ENCODE assay signal across 21 mouse cellular contexts in the genomic region with DNA sequence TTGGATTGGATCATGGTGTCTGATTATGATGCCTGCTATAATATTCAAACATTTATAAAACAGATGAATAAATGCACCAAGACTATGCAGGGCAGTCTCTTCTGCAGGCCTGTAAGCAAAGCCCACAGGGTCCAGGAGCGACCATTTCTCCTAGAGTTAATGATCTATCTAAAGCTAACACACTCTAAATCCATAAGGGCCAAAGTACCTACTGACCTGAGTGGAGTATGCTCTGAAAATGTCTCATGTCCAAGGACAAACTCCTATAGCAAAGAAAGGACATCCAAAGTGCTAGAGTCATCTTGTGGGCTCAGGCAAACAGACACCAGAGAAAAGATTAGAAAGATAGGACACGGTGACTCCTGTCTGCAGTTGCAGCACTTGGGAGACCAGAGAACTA. TPM values are rescaled to one million over a fixed set of nuclear protein-coding genes. Genes with fewer than 3 reads are reported as not detected.
DNase-seq lines count a peak whose midpoint lies in the region; ATAC-seq and TF ChIP-seq lines count a peak whose summit lies in the region.
"Had no signal": no experiment of that assay in that cellular context is flagged by ENCODE, and none has a peak within 500 bp of the region (broad histone marks: within the 10 kb centered on the region; RNA-seq: fewer than 3 reads in every experiment).

No protein-coding gene starts in this region.

- no peaks in the 10 kb centered on the region for H3K27me3 ChIP-seq in liver, adult 2 months (ENCODE audit: control insufficient read depth, insufficient read depth, low read length)
- no peaks in the 10 kb centered on the region for H3K27me3 ChIP-seq in intestine, embryonic 16.5 days (replicated peaks; ENCODE audit: control insufficient read depth, insufficient read depth, low read length)
- no peaks in the 10 kb centered on the region for H3K27me3 ChIP-seq in liver, embryonic 14.5 days (ENCODE audit: control insufficient read depth, insufficient read depth, low read length)
- H3K27me3 ChIP-seq: forebrain, embryonic 13.5 days; heart, embryonic 13.5 days; hindbrain, embryonic 15.5 days had no signal

- no peak overlapping the region for H3K4me2 ChIP-seq in intestine, embryonic 16.5 days (ENCODE audit: low read depth, low read length)
- no peak overlapping the region for H3K4me2 ChIP-seq in liver, embryonic 14.5 days (ENCODE audit: low read depth)
- H3K4me2 ChIP-seq: forebrain, embryonic 13.5 days; heart, embryonic 13.5 days; hindbrain, embryonic 15.5 days had no signal

- no peaks in the 10 kb centered on the region for H3K9me3 ChIP-seq in intestine, embryonic 16.5 days (ENCODE audit: control insufficient read depth, low read length)
- no peaks in the 10 kb centered on the region for H3K9me3 ChIP-seq in liver, embryonic 14.5 days (ENCODE audit: control insufficient read depth, low read length)
- H3K9me3 ChIP-seq: embryonic facial prominence, embryonic 10.5 days; forebrain, embryonic 13.5 days; heart, embryonic 13.5 days; hindbrain, embryonic 15.5 days had no signal

- no peak for TF ChIP-seq POLR2A in liver, adult 2 months (IDR thresholded peaks at IDR 0.05; ENCODE audit: extremely low read depth, insufficient read depth, low read length)

- ATAC-seq in intestine, embryonic 16.5 days: peak; percentile 82
- peak; percentile 71 for ATAC-seq in liver, embryonic 14.5 days (ENCODE audit: insufficient read depth)
- ATAC-seq in granulocyte monocyte progenitor cell, adult 5-6 weeks (replicated peaks; ENCODE audit: poor library complexity, severe bottlenecking): no peak
- ATAC-seq: activated CD4-positive, CD25-positive, alpha-beta regulatory T cell, adult 4 months; forebrain, embryonic 13.5 days; forebrain, postnatal 0 days; Patski had no signal

- WGBS in liver, adult 2 months: 21% methylated on average over 2 of the region's 2 CpGs
- WGBS in intestine, embryonic 16.5 days: 59% methylated on average over 2 of the region's 2 CpGs
- 36% methylated on average over 2 of the region's 2 CpGs for WGBS in liver, embryonic 14.5 days (ENCODE audit: insufficient replicate concordance)

- H3K27ac ChIP-seq in liver, adult 2 months (replicated peaks; ENCODE audit: insufficient read depth, low read depth, low read length): peak overlapping the region; percentile 89
- H3K27ac ChIP-seq in intestine, embryonic 16.5 days (ENCODE audit: low read length): no peak overlapping the region
- H3K27ac ChIP-seq in liver, embryonic 14.5 days: no peak overlapping the region
- H3K27ac ChIP-seq: embryonic facial prominence, embryonic 10.5 days; forebrain, embryonic 13.5 days; heart, embryonic 13.5 days; hindbrain, embryonic 15.5 days had no signal

- H3K36me3 ChIP-seq in liver, adult 2 months (ENCODE audit: control insufficient read depth, insufficient read depth, low read length): no peaks in the 10 kb centered on the region
- H3K36me3 ChIP-seq in intestine, embryonic 16.5 days (ENCODE audit: control insufficient read depth, insufficient read depth, low read length): no peaks in the 10 kb centered on the region
- no peaks in the 10 kb centered on the region for H3K36me3 ChIP-seq in liver, embryonic 14.5 days (replicated peaks; ENCODE audit: control insufficient read depth, insufficient read depth, low read depth)
- H3K36me3 ChIP-seq: heart, embryonic 13.5 days; hindbrain, embryonic 15.5 days had no signal

- no peak overlapping the region; the same call in 1 of the 2 replicates for H3K9ac ChIP-seq in liver, adult 2 months (ENCODE audit: low read depth, low read length)
- H3K9ac ChIP-seq in intestine, embryonic 16.5 days (ENCODE audit: low read depth, low read length): no peak overlapping the region
- H3K9ac ChIP-seq in liver, embryonic 14.5 days (replicated peaks): no peak overlapping the region
- H3K9ac ChIP-seq: forebrain, embryonic 13.5 days; forebrain, postnatal 0 days; heart, embryonic 13.5 days; hindbrain, embryonic 15.5 days had no signal

- no peak for TF ChIP-seq CTCF in liver, adult 2 months (IDR thresholded peaks at IDR 0.05; ENCODE audit: low read depth, low read length)
- TF ChIP-seq CTCF in liver, embryonic 14.5 days (IDR thresholded peaks at IDR 0.05; ENCODE audit: low read depth): no peak

- H3K4me1 ChIP-seq in liver, adult 2 months (ENCODE audit: control insufficient read depth, insufficient read depth, low read length): peaks cover 15% of the 10 kb centered on the region
- H3K4me1 ChIP-seq in intestine, embryonic 16.5 days (ENCODE audit: control insufficient read depth, insufficient read depth, low read length): no peaks in the 10 kb centered on the region
- peaks cover 3% of the 10 kb centered on the region in 2 experiments; a peak in 3 of 4 replicates for H3K4me1 ChIP-seq in liver, embryonic 14.5 days (replicated peaks; ENCODE audit: control insufficient read depth in 2 of 2, insufficient read depth in 2 of 2, low read length in 1 of 2)
- H3K4me1 ChIP-seq: embryonic facial prominence, embryonic 10.5 days; forebrain, embryonic 13.5 days; heart, embryonic 13.5 days; hindbrain, embryonic 15.5 days had no signal

- no peak overlapping the region for H3K4me3 ChIP-seq in liver, adult 2 months (ENCODE audit: insufficient read depth, low read depth, low read length)
- no peak overlapping the region for H3K4me3 ChIP-seq in intestine, embryonic 16.5 days (ENCODE audit: low read length)
- no peak overlapping the region for H3K4me3 ChIP-seq in liver, embryonic 14.5 days (ENCODE audit: insufficient read depth in 1 of 2, low read depth in 2 of 2, low read length in 2 of 2)
- H3K4me3 ChIP-seq: embryonic facial prominence, embryonic 10.5 days; forebrain, embryonic 13.5 days; heart, embryonic 13.5 days; hindbrain, embryonic 15.5 days had no signal

- DNase-seq in liver, adult 2 months (ENCODE audit: extremely low read depth, low read depth, low spot score): peak; percentile 85
- DNase-seq in liver: no peak
- no peak for DNase-seq in liver, embryonic 14.5 days (ENCODE audit: low read depth in 3 of 3, low spot score in 3 of 3)
- peak; percentile 68 for DNase-seq in yolk sac, embryonic 10.5 days (ENCODE audit: low spot score)
- no peak for DNase-seq in gastrocnemius, postnatal 14 days
- DNase-seq: adrenal gland, postnatal 14 days; cerebellum, adult 11-12 months; cerebellum, postnatal 10 days; forebrain, postnatal 0 days; heart, postnatal 36 days had no signal

- TF ChIP-seq EP300 in liver, embryonic 14.5 days (IDR thresholded peaks at IDR 0.05; ENCODE audit: low read depth): no peak

- no peaks in the 10 kb centered on the region; the same call in 1 of the 2 replicates for H3K79me2 ChIP-seq in liver, adult 2 months (ENCODE audit: control insufficient read depth, insufficient read depth, low read length)

- intact Hi-C loops in gastrocnemius, postnatal 14 days (cut with DNase I; ENCODE audit: low total_unique reads): no loop called here

RNA-seq across cellular contexts. Expression of a gene that starts 10.4 kb away (rescaled TPM):
- total RNA-seq in liver, adult 2 months (2014; rRNA removed): 600 and 608 TPM in 2 replicates
- 267 and 288 TPM in 2 replicates for polyA plus RNA-seq in liver, adult 2 months (2012; rRNA removed)
- polyA plus RNA-seq in intestine, embryonic 16.5 days (2015; fragmentation: Nextera tagmentation; extraction: Ambion mirVana): 1.8 and 2.9 TPM in 2 replicates
- 32.4 and 42.2 TPM in 2 replicates for polyA plus RNA-seq in liver, embryonic 14.5 days (2012; rRNA removed)
- 43.0 and 43.4 TPM in 2 replicates for polyA plus RNA-seq in liver, embryonic 14.5 days (2014; fragmentation: Nextera tagmentation; extraction: Ambion mirVana)
- total RNA-seq in gastrocnemius, postnatal 14 days (2021): under 1 TPM; 0.12 to 0.91 TPM
- not detected in 2 replicates for total RNA-seq in granulocyte monocyte progenitor cell, adult 5-6 weeks (2014; fragmentation: Nextera tagmentation)
- total RNA-seq in granulocyte monocyte progenitor cell, adult 5-6 weeks (2017): 0.04 TPM in 1 of 2 replicates, not detected in the other
- total RNA-seq: adrenal gland, adult 18-20 months; gastrocnemius, adult 18-20 months; heart, adult 8-10 months; heart, postnatal 36 days had no signal

RNA-seq across cellular contexts. Expression of a gene that starts 10.5 kb away (rescaled TPM):
- total RNA-seq in liver, adult 2 months (2014; rRNA removed): 7.9 and 8.4 TPM in 2 replicates
- polyA plus RNA-seq in liver, adult 2 months (2012; rRNA removed): 1.9 and 2.3 TPM in 2 replicates
- polyA plus RNA-seq in intestine, embryonic 16.5 days (2015; fragmentation: Nextera tagmentation; extraction: Ambion mirVana): 29.3 and 34.5 TPM in 2 replicates
- 25.9 and 43.3 TPM in 2 replicates for polyA plus RNA-seq in liver, embryonic 14.5 days (2012; rRNA removed)
- 36.4 and 42.5 TPM in 2 replicates for polyA plus RNA-seq in liver, embryonic 14.5 days (2014; fragmentation: Nextera tagmentation; extraction: Ambion mirVana)
- total RNA-seq in gastrocnemius, postnatal 14 days (2021): 10 to 100 TPM in 1 of 2 experiments, 1 to 10 TPM in 1; 8.6 to 10.0 TPM
- 154 and 214 TPM in 2 replicates for total RNA-seq in granulocyte monocyte progenitor cell, adult 5-6 weeks (2014; fragmentation: Nextera tagmentation)
- total RNA-seq in granulocyte monocyte progenitor cell, adult 5-6 weeks (2017): 211 and 230 TPM in 2 replicates

Comparison
In these comparisons a context has a peak if more than half of its experiments do, and no peak if none do; other contexts are left out.
1. DNase-seq: peak in liver, adult 2 months (single experiment) and yolk sac, embryonic 10.5 days (single experiment); none in liver (single experiment), liver, embryonic 14.5 days (0 of 3) and gastrocnemius, postnatal 14 days (single experiment).
2. RNA of a gene that starts 10.4 kb away (total RNA-seq): 600 to 608 TPM in liver, adult 2 months; 0.12 to 0.91 TPM in gastrocnemius, postnatal 14 days and 0.04 TPM in granulocyte monocyte progenitor cell, adult 5-6 weeks; every median in the first group is over 100 times any median in the second.
3. RNA of a gene that starts 10.5 kb away (total RNA-seq): 154 to 230 TPM in granulocyte monocyte progenitor cell, adult 5-6 weeks; 8.6 to 10.0 TPM in gastrocnemius, postnatal 14 days and 7.9 to 8.4 TPM in liver, adult 2 months; every median in the first group is over 10 times any median in the second.